Mouse (Mus musculus): ENCODE measurements at regions not wholly inside any gene's neighbourhood (a gene's known extent, or its start where the extent isn't known, plus 50 kb on each side); places are given as distances from the start of the nearest gene placed in this dataset.

DNA sequence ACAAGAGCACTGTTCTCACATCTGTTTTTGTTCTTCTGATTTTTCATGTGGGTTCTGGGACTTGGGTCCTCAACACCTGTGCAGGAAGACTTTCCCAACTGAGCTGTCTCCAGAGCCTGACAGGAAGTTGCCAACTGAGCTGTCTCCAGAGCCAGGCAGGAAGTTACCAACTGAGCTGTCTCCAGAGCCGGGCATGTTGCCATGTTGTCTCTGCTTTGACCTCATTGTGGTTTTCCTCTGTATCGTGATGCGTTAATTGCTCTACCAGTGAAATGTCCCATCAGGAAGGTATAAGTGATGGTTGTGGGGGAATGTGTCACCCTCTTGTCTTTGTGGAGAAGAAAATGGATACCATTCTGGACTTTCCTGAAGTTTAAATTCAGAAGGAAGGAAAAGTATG is 54.4 kb upstream of the Olfm4 start:
- no peak for DNase-seq (ENCODE audit: low read depth, low spot score)

- DNase-seq (ENCODE audit: low read depth, low spot score), result no peak
These were observed 56.7 kb upstream of the Olfm4 start for GRCm38 (mm10) chr14:79927161-79927560.

GRCm38 (mm10) chr14:79916960-79917848 is 66.7 kb upstream of the Olfm4 start:
- DNase-seq (ENCODE audit: low read depth, low spot score), result peak; percentile 60

DNA sequence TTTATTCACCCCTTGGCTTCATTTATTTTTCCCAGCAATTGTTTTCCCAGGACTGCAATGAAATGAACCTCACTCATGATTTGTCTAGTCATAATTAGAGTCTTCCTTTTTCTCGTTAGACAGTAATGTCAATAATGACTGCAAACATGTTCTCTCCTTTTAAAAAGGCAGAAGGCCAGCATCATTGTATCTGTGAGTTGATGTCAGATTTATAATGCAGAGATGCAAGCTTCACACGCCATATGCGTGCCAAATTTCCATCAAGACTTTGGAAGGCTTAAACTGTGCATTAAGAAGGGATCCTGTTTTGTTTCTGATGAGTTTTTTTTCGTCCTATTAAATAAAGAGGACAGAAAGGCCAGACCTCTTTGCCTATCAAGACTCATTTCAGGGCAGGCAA is 68.9 kb upstream of the Olfm4 start:
- DNase-seq (ENCODE audit: low read depth, low spot score), result no peak

DNA sequence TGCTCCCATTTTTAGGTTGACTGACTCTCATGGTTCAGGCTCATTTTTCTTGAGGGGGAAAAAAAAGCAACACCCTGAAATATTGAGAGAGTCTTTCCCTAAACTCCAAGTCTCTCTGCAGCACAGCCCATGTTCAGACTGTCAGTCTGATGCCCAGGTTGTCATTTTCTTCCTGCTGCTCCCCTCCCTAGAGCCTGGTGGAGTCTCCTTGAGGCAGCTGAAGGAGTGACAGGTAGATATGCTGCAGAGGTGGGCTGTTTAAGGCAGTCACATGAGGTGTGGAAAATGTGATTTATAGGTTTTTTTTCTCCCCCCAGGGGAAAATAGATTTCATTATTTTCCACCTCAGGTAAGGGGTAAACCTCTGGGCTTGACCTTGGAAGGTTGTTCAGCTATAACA is 70.6 kb upstream of the Olfm4 start:
- no peak for DNase-seq (ENCODE audit: low read depth, low spot score)

DNA sequence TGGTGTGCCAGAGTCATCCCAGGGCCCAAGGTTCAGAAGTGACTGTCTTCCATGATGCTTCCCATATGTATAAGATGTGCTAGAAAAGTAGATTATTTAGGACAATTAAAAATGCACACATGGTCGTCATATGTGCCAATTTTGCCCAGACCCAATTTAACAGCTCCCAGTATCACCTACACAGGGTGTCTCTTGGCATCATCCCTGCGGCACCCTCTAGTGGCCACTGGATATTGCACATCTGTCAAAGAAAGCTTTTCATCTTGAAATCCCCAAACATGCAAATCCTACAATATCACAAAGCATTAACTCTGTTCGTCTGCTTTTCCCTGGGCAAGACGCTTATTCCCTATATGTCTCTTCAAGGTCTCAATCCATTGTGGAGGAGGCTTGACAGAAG is 71.3 kb upstream of the Olfm4 start:
- DNase-seq (ENCODE audit: low read depth, low spot score), result no peak

DNA sequence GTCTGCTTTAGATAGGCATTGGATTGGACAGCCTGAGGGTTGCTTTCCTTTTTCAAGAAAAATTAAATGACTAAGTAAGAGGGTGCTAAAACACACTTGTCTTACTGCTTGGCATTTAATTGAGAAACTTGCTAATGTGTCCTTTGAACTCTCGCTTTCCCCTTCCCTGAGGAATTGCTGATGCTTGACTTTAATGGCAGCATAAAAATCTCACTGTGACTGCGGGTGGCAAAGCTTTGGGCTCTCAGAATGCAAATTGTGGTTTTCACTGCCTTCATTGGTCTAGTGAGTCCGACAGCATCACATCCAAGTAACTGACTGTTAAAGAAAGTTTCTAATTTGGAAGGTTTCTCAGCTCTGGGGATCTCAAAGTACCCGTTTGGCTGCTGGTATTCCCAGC is 76.1 kb upstream of the Olfm4 start:
- no peak for DNase-seq (ENCODE audit: low read depth, low spot score)

- DNase-seq (ENCODE audit: low read depth, low spot score), result no peak
These were observed 78.3 kb upstream of the Olfm4 start for GRCm38 (mm10) chr14:79905574-79905973.

GRCm38 (mm10) chr14:79902355-79902754 is 81.5 kb upstream of the Olfm4 start:
- DNase-seq (ENCODE audit: low read depth, low spot score), result no peak

- no peak for DNase-seq (ENCODE audit: low read depth, low spot score)
These were observed 85.6 kb upstream of the Olfm4 start for GRCm38 (mm10) chr14:79898240-79898639.

- no peak for DNase-seq (ENCODE audit: low read depth, low spot score)
These were observed 90.6 kb upstream of the Olfm4 start for GRCm38 (mm10) chr14:79893241-79893640.

DNA sequence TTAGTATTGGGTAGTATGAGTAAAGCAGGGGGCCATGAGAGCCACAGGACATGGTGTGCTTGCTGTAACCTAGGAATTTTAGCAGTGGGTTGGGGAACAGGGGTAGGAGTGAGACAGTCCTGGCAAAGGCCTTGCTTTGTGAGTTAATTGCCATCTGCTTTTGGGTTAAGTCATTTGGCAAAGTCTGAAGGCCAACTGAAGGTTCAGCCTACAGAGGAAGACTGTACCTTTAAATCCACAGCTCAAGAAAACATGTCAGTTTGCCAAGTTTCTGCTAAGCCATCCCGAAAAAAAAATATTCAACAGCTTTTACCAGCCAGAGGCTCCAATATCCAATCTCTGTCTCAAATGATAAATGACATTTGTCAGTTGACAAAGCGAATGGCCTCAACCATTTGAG is 93.2 kb upstream of the Olfm4 start:
- DNase-seq (ENCODE audit: low read depth, low spot score), result no peak

DNA sequence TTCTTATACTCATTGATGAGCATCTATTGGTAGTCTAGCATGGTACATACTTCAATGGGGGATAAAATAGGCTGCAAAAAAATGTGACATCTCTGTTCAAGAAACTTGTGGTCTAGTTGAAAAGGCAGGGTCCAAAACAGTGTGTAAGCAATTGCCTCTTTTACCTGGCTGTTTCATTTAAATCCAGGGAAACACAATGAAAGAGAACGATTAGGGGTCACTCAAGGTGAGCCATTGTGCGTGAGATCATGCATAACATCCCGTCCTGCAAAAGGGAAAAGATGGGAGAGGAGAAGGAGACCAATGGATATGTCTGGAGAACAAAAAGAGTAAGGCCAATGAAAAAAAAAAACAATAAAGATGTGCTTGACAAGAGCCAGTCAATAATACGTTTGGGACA is 93.6 kb upstream of the Olfm4 start:
- no peak for DNase-seq (ENCODE audit: low read depth, low spot score)

DNA sequence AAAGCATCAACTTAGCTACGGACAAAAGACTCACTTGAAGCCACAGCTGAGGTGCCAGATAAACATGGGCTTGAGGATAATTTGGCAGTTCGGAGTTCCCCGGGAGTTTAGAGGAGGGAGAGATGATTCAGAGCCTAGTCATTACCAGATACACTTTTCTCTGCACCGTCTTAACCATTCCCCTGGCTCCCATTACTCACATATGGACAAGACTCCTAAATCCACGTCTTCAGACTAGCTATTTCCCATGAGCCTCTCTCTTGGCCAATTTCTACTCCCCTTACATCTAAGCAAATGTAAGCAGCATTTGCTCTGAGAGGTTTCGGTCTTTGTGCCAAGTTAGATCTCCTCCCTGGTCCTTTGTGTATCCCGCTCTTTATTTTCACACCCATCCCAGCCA is 100.4 kb upstream of the Olfm4 start:
- DNase-seq (ENCODE audit: low read depth, low spot score), result no peak

GRCm38 (mm10) chr14:79881726-79882125 is 102.2 kb upstream of the Olfm4 start:
- no peak for DNase-seq (ENCODE audit: low read depth, low spot score)

- DNase-seq (ENCODE audit: low read depth, low spot score), result no peak
These were observed 103.7 kb upstream of the Olfm4 start for GRCm38 (mm10) chr14:79880065-79880755.

GRCm38 (mm10) chr14:79879333-79880035 is 104.4 kb upstream of the Olfm4 start:
- peak; percentile 37 for DNase-seq (ENCODE audit: low read depth, low spot score)

- no peak for DNase-seq (ENCODE audit: low read depth, low spot score)
These were observed 105.4 kb upstream of the Olfm4 start for GRCm38 (mm10) chr14:79878285-79879019.

DNA sequence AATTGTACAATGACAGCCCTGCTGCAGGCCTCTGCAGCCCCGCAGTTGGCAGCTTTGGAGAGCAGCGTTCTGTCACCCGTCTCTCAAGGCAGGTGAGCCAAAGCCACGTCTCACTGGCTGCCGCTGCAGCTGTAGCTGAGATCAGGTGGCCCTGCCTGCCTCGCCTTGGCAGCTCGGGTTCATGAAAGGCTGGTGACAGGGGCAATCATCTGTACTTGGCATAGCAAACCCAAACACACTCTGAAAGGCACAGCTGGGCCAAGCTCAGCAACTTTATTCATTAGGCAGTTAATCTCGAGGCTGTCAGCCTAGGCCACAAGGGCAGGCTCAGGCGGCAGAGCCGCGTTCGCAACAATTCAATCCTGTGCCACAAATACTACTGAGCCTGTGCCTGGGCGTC is 102.0 kb upstream of the Pcdh8 start:
- no peak for DNase-seq (ENCODE audit: low read depth, low spot score)

DNA sequence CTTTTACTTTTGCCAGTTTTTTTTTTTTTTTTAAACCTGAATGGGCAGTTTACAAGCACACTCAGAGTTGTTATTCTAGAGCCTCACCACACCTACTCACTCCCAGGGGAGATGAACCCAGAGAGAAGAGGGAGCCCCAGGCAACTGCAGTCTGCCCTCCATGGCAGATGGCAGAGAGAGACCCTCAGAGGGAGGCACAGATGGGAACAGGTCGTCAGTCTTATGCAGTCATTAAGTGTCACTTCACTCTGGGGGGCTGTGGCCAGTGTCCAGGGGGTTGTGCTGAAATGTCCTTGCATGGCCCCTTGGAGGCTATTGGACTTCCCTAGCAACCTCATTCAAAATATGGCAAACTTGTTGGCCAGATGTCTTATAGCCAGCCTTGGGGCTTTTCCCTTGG is 101.3 kb upstream of the Pcdh8 start:
- DNase-seq (ENCODE audit: low read depth, low spot score), result no peak

- DNase-seq (ENCODE audit: low read depth, low spot score), result no peak
These were observed 98.2 kb upstream of the Pcdh8 start for GRCm38 (mm10) chr14:79869325-79869724.

GRCm38 (mm10) chr14:79856245-79856644 is 85.1 kb upstream of the Pcdh8 start:
- DNase-seq (ENCODE audit: low read depth, low spot score), result no peak

Data from brain, embryonic 18.5 days (tissue).